In genomic region chr12:93669211-93669610, GRCm38 (mm10) we compare ENCODE assay signal across 22 mouse cellular contexts.
"Had no signal": no experiment of that assay in that cellular context is flagged by ENCODE, and none has a peak within 500 bp of the region (broad histone marks: within the 10 kb centered on the region; RNA-seq: fewer than 3 reads in every experiment).

No protein-coding gene starts in this region.

- ATAC-seq: hindbrain, embryonic 16.5 days; hindbrain, postnatal 0 days; inflammation-experienced regulatory T-cells, adult 6 months; intestine, embryonic 15.5 days; intestine, embryonic 16.5 days; intestine, postnatal 0 days had no signal

- DNase-seq: heart, postnatal 10 days; heart, postnatal 14 days; heart, postnatal 36 days; heart, postnatal 4 days; kidney, adult 11 months; kidney, adult 18-20 months; kidney, adult 2 months; kidney, adult 8-10 months; kidney, adult 9 months; kidney, postnatal 10 days; kidney, postnatal 14 days; kidney, postnatal 25 days; kidney, postnatal 36 days; kidney, postnatal 4 days; layer of hippocampus, adult 9-11 months; layer of hippocampus, postnatal 36 days had no signal
